Mouse (Mus musculus) lung, postnatal 0 days (tissue): ENCODE measurements around the gene Acsm3.

Experiments used
- CTCF ChIP-seq: IDR thresholded peaks from 2 replicates; pipeline ENCODE4 v1.5.1; 2016; ENCODE audit warnings: antibody characterized with exemption, mild to moderate bottlenecking
- EP300 ChIP-seq: IDR thresholded peaks from 2 replicates; pipeline ENCODE4 v1.6.1; 2016; ENCODE audit warnings: antibody characterized with exemption, mild to moderate bottlenecking, control low read depth

DNA sequence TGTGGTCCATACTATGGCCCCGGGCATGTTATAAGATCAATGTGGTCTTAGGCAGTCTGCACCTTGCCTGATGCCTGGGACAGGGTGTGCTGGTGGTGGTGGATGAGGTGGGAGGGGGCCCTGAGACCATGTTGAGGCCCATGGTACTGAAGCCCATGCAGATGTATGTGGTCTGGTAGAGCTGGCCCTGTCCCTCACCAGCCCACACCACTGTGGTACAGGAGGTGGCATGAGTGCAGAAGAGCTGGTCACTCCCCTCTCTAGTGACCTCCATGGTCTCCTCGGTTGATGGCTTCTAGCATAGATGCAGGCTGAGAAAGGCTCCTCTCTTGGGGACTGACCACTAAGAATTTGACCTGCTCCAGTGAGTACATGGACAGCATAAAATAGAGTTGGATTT is 21.8 kb upstream of the Acsm3 start:
- no peak for TF ChIP-seq CTCF
- TF ChIP-seq EP300, result no peak
